Mouse (Mus musculus) CH12.LX (cell line): ENCODE results near the gene Atmin. TPM values are rescaled to one million over a fixed set of nuclear protein-coding genes. Genes with fewer than 3 reads are reported as not detected.

Experiments used
- DNase-seq: peaks from one replicate; pipeline ENCODE4 v3.0.0-alpha.2; 2013; ENCODE audit errors: extremely low read depth
- H3K27ac ChIP-seq: 2 replicates; pipeline ENCODE4 v1.5.1; 2012; ENCODE audit warnings: low read depth, mild to moderate bottlenecking, control low read depth, moderate library complexity; ENCODE audit not compliant: insufficient read depth
- H3K27me3 ChIP-seq: replicated peaks from 2 replicates; pipeline ENCODE3; 2012; ENCODE audit warnings: inconsistent platforms
- H3K36me3 ChIP-seq, 2 experiments: replicated peaks in 1 of 2; 2 replicates each; pipeline versions ENCODE3 to v1.6.1; 2012; ENCODE audit warnings: inconsistent platforms in 1 of 2, low read length in 1 of 2, mild to moderate bottlenecking in 1 of 2, mixed read lengths in 1 of 2, moderate library complexity in 1 of 2; ENCODE audit not compliant: control insufficient read depth in 1 of 2, insufficient read depth in 1 of 2
- H3K4me1 ChIP-seq, 2 experiments: 2 replicates each; pipeline ENCODE4 v1.6.1; 2012; ENCODE audit warnings: inconsistent platforms in 1 of 2, moderate library complexity in 1 of 2; ENCODE audit not compliant: insufficient read depth in 2 of 2, control insufficient read depth in 1 of 2
- H3K4me2 ChIP-seq: 2 replicates; pipeline ENCODE4 v1.6.1; 2012; ENCODE audit warnings: low read depth, mild to moderate bottlenecking, control low read depth; ENCODE audit not compliant: poor library complexity, insufficient read depth, severe bottlenecking
- H3K4me3 ChIP-seq, 3 experiments: fragments of 150-350 bp in 1 of 3; sonication (generic) in 1 of 3; replicated peaks in 1 of 3; 2 replicates each; pipeline versions ENCODE3 to v1.5.1; 2011 to 2012; ENCODE audit warnings: low read depth in 2 of 3, low read length in 2 of 3, mild to moderate bottlenecking in 2 of 3, moderate library complexity in 2 of 3, control low read depth in 1 of 3, improper control_type of control experiment in 1 of 3, inconsistent platforms in 1 of 3, mixed read lengths in 1 of 3; ENCODE audit not compliant: poor library complexity in 1 of 3
- H3K79me2 ChIP-seq: replicated peaks from 2 replicates; pipeline ENCODE4 v1.6.1; 2012; ENCODE audit warnings: mild to moderate bottlenecking, moderate library complexity; ENCODE audit not compliant: control insufficient read depth, poor library complexity, insufficient read depth, severe bottlenecking; ENCODE audit errors: extremely low read depth
- H3K9ac ChIP-seq: 2 replicates; pipeline ENCODE4 v1.6.1; 2012; ENCODE audit warnings: low read depth, mild to moderate bottlenecking, control low read depth, moderate library complexity; ENCODE audit not compliant: insufficient read depth
- H3K9me3 ChIP-seq: replicated peaks from 2 replicates; pipeline ENCODE3; 2012; ENCODE audit warnings: low read length, inconsistent platforms, mixed read lengths
- BHLHE40 ChIP-seq: IDR thresholded peaks from 2 replicates; pipeline ENCODE4 v1.6.1; 2011; ENCODE audit warnings: mild to moderate bottlenecking, low read depth, low read length, improper control_type of control experiment
- CHD1 ChIP-seq: IDR thresholded peaks from 2 replicates; pipeline ENCODE4 v1.6.1; 2012; ENCODE audit warnings: low read depth, low read length, improper control_type of control experiment, inconsistent platforms
- ELF1 ChIP-seq: IDR thresholded peaks from 2 replicates; pipeline ENCODE4 v1.6.1; 2014; ENCODE audit warnings: low read depth, mild to moderate bottlenecking, inconsistent platforms, low read length, improper control_type of control experiment
- HCFC1 ChIP-seq: IDR thresholded peaks from 2 replicates; pipeline ENCODE4 v1.6.1; 2012; ENCODE audit warnings: low read depth, mild to moderate bottlenecking, inconsistent platforms, low read length, improper control_type of control experiment
- JUN ChIP-seq: IDR thresholded peaks from 2 replicates; pipeline ENCODE4 v1.6.1; 2011; ENCODE audit warnings: low read depth, mild to moderate bottlenecking, low read length, improper control_type of control experiment, moderate library complexity; ENCODE audit not compliant: insufficient read depth
- MAFK ChIP-seq: IDR thresholded peaks from 2 replicates; pipeline ENCODE4 v1.6.1; 2011; ENCODE audit warnings: low read length, improper control_type of control experiment; ENCODE audit not compliant: insufficient replicate concordance
- MAX ChIP-seq: IDR thresholded peaks from 2 replicates; pipeline ENCODE4 v1.6.1; 2011; ENCODE audit warnings: low read length, improper control_type of control experiment
- MYC ChIP-seq: IDR thresholded peaks from 2 replicates; pipeline ENCODE4 v1.6.1; 2011; ENCODE audit warnings: low read depth, mild to moderate bottlenecking, improper control_type of control experiment, low read length
- POLR2A ChIP-seq: IDR thresholded peaks from 2 replicates; pipeline ENCODE4 v1.6.1; 2011; ENCODE audit warnings: low read depth, mild to moderate bottlenecking, improper control_type of control experiment, low read length
- POLR2AphosphoS2 ChIP-seq: IDR thresholded peaks from 2 replicates; pipeline ENCODE4 v1.6.1; 2011; ENCODE audit warnings: low read depth, low read length, improper control_type of control experiment
- SIN3A ChIP-seq: IDR thresholded peaks from 2 replicates; pipeline ENCODE4 v1.6.1; 2012; ENCODE audit warnings: low read length, improper control_type of control experiment, inconsistent platforms
- TBP ChIP-seq: conservative IDR thresholded peaks from 2 replicates; pipeline ENCODE4 v1.6.1; 2011; ENCODE audit warnings: low read depth, low read length, improper control_type of control experiment
- TCF12 ChIP-seq: IDR thresholded peaks from 2 replicates; pipeline ENCODE4 v1.6.1; 2014; ENCODE audit warnings: low read depth, mild to moderate bottlenecking, inconsistent platforms, low read length, improper control_type of control experiment
- UBTF ChIP-seq: IDR thresholded peaks from 2 replicates; pipeline ENCODE4 v1.6.1; 2012; ENCODE audit warnings: low read depth, mild to moderate bottlenecking, inconsistent platforms, low read length, improper control_type of control experiment, moderate library complexity
- USF1 ChIP-seq: IDR thresholded peaks from 2 replicates; pipeline ENCODE4 v1.6.1; 2014; ENCODE audit warnings: low read depth, mild to moderate bottlenecking, inconsistent platforms, low read length, improper control_type of control experiment
- USF2 ChIP-seq: conservative IDR thresholded peaks from 2 replicates; pipeline ENCODE4 v1.6.1; 2011; ENCODE audit warnings: low read depth, low read length, improper control_type of control experiment
- ZKSCAN1 ChIP-seq: IDR thresholded peaks from 2 replicates; pipeline ENCODE4 v1.6.1; 2012; ENCODE audit warnings: low read depth, inconsistent platforms, low read length, improper control_type of control experiment, borderline replicate concordance
- ZNF384 ChIP-seq: IDR thresholded peaks from 2 replicates; pipeline ENCODE4 v1.6.1; 2012; ENCODE audit warnings: low read depth, low read length, improper control_type of control experiment, inconsistent platforms
- dilution Hi-C: fragments of 300-500 bp; cut with MboI; formaldehyde crosslinking; loops from 2 replicates; pipeline ENCODE4 v1.14.3; 2020; ENCODE audit warnings: low sequenced_read_pairs; ENCODE audit not compliant: extremely low pct_unique_long_range_greater_than_20kb, extremely low pct_ligation_motif_present
- in situ Hi-C: fragments of 300-500 bp; cut with MboI; formaldehyde crosslinking; loops from 3 replicates; pipeline ENCODE4 v1.14.3; 2019; ENCODE audit warnings: low sequenced_read_pairs, low pct_ligation_motif_present, low pct_unique_long_range_greater_than_20kb, mixed read lengths
- polyA plus RNA-seq: library from polyadenylated mRNA; unstranded; fragments of >175 nt; gene quantifications from 2 replicates; pipeline ENCODE4 v1.2.1, GENCODE M21; 2012; ENCODE audit warnings: low read depth; ENCODE audit not compliant: insufficient read length
- total RNA-seq, 2 experiments: library from RNA; depleted of rRNA; stranded (reverse); fragments of 300-350 nt in 1 of 2; fragments of >200 nt in 1 of 2; gene quantifications; 2 replicates each; pipeline ENCODE4 v1.2.3; 2012 to 2014

Gene Atmin
- total and polyA plus RNA-seq, 3 experiments = 9.3 to 22.0 (median 14.8) TPM

- Histone ChIP-seq H3K4me3 (peak overlapping the region; percentile 23 to 49 (median 48)), H3K36me3 (peaks cover 0 to 24% of the 10 kb centered on the region in 2 experiments), H3K4me1 (peaks cover 11 to 55% of the 10 kb centered on the region in 2 experiments), H3K4me2 (peak overlapping the region; percentile 98), H3K9ac (peak overlapping the region; percentile 79), H3K9me3 (no peaks in the 10 kb centered on the region), H3K27me3 (no peaks in the 10 kb centered on the region), H3K79me2 (peaks cover 51% of the 10 kb centered on the region), H3K27ac (peak overlapping the region; percentile 92)
- in situ Hi-C loops (no loop called here), dilution Hi-C loops (no loop called here)
- DNase-seq = peak; percentile 66
- 0 out of 2 replicates have a peak, but pooled peaks have one; percentile 56 for TF ChIP-seq TBP
- TF ChIP-seq MYC = no peak
- peak; percentile 64; the same call in 1 of the 2 replicates for TF ChIP-seq ELF1
- no peak for TF ChIP-seq TCF12
- TF ChIP-seq POLR2A = peak; percentile 66
- TF ChIP-seq MAFK = no peak
- no peak; the same call in 1 of the 2 replicates for TF ChIP-seq UBTF
- no peak for TF ChIP-seq JUN
- 0 out of 2 replicates have a peak, but pooled peaks have one; percentile 6 for TF ChIP-seq HCFC1
- no peak for TF ChIP-seq ZKSCAN1
Observed at GRCm38 (mm10) chr8:116946268-116946838, 3.2 kb downstream of the Atmin start.

GRCm38 (mm10) chr8:116946851-116947250, 3.7 kb downstream of the Atmin start:
- no peaks in the 10 kb centered on the region for H3K27me3 ChIP-seq
- H3K79me2 ChIP-seq = peaks cover 51% of the 10 kb centered on the region
- H3K9ac ChIP-seq = peak overlapping the region; percentile 79
- DNase-seq = peak; percentile 39
- in situ Hi-C loops = no loop called here
- H3K9me3 ChIP-seq = no peaks in the 10 kb centered on the region
- peak overlapping the region; percentile 20 to 49 (median 48) for H3K4me3 ChIP-seq
- peaks cover 0 to 21% of the 10 kb centered on the region in 2 experiments for H3K36me3 ChIP-seq
- peak overlapping the region; percentile 92 for H3K27ac ChIP-seq
- H3K4me1 ChIP-seq = peaks cover 11 to 58% of the 10 kb centered on the region in 2 experiments
- TF ChIP-seq USF1 (no peak), TBP (0 out of 2 replicates have a peak, but pooled peaks have one; percentile 0), CHD1 (no peak; the same call in 1 of the 2 replicates), MAX (peak; percentile 46; the same call in 1 of the 2 replicates), USF2 (no peak), POLR2A (0 out of 2 replicates have a peak, but pooled peaks have one; percentile 1), SIN3A (no peak), ZNF384 (peak; percentile 35; the same call in 1 of the 2 replicates), BHLHE40 (0 out of 2 replicates have a peak, but pooled peaks have one; percentile 20), JUN (no peak), MAFK (peak; percentile 44; the same call in 1 of the 2 replicates), POLR2AphosphoS2 (no peak), UBTF (no peak; the same call in 1 of the 2 replicates)
- H3K4me2 ChIP-seq = peak overlapping the region; percentile 98
- dilution Hi-C loops = no loop called here
